Mouse (Mus musculus) olfactory bulb, adult 2 months (tissue): ENCODE data around the gene Mboat1.

ENCODE experiments used
- CTCF ChIP-seq: fragments of 200-500 bp; IDR thresholded peaks from 2 replicates; pipeline ENCODE4 v1.5.1; 2012; ENCODE audit warnings: low read depth, mild to moderate bottlenecking, low read length, moderate library complexity; ENCODE audit not compliant: insufficient read depth
- POLR2A ChIP-seq: fragments of 200-500 bp; IDR thresholded peaks from 2 replicates; pipeline ENCODE4 v1.6.1; 2012; ENCODE audit warnings: mild to moderate bottlenecking, low read depth, low read length, moderate library complexity; ENCODE audit not compliant: insufficient read depth

GRCm38 (mm10) chr13:30259326-30259725, 123.0 kb downstream of the Mboat1 start:
- TF ChIP-seq CTCF (no peak), POLR2A (no peak)
